Mouse (Mus musculus) olfactory bulb, adult 2 months (tissue): Measurements from ENCODE around the gene Tmem30a.

Experiments
- CTCF ChIP-seq: fragments of 200-500 bp; IDR thresholded peaks from 2 replicates; pipeline ENCODE4 v1.5.1; 2012; ENCODE audit warnings: low read depth, mild to moderate bottlenecking, low read length, moderate library complexity; ENCODE audit not compliant: insufficient read depth
- POLR2A ChIP-seq: fragments of 200-500 bp; IDR thresholded peaks from 2 replicates; pipeline ENCODE4 v1.6.1; 2012; ENCODE audit warnings: mild to moderate bottlenecking, low read depth, low read length, moderate library complexity; ENCODE audit not compliant: insufficient read depth

DNA sequence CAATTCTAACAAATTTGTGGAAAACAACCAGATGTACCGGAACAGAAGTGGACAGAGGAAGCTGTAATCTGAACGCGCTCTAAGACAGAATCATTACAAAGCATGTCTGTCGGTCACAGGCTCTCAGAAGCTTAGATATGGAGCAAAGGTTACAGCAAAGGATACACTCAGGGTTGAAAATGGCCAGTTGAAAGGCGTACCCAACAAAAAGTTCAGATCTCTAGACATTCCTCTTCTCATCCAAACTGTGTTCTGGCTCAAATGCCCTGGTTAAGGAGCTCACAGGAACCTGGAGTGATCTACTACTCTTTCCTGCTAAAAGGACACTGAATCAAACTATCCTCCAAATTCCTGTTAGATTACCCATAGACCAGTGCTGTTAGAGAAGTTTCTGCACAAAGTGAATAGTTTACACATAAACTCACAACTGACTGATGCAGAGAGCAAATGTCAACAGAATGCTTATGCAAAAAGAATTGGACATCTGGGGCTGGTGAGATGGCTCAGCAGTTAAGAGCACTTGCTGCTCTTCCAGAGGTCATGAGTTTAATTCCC is 26.2 kb downstream of the Tmem30a start:
- no peak for TF ChIP-seq CTCF
- TF ChIP-seq POLR2A = no peak
